Mouse (Mus musculus): ENCODE results near the gene Pou4f2. TPM values are rescaled to one million over a fixed set of nuclear protein-coding genes. Genes with fewer than 3 reads are reported as not detected.

Pou4f2 gene
- total RNA-seq (2014; rRNA removed) = 3.9 and 7.8 TPM in 2 replicates
- 2.7 and 3.3 TPM in 2 replicates for polyA plus RNA-seq (2015; fragmentation: Nextera tagmentation; extraction: Ambion mirVana)

DNA sequence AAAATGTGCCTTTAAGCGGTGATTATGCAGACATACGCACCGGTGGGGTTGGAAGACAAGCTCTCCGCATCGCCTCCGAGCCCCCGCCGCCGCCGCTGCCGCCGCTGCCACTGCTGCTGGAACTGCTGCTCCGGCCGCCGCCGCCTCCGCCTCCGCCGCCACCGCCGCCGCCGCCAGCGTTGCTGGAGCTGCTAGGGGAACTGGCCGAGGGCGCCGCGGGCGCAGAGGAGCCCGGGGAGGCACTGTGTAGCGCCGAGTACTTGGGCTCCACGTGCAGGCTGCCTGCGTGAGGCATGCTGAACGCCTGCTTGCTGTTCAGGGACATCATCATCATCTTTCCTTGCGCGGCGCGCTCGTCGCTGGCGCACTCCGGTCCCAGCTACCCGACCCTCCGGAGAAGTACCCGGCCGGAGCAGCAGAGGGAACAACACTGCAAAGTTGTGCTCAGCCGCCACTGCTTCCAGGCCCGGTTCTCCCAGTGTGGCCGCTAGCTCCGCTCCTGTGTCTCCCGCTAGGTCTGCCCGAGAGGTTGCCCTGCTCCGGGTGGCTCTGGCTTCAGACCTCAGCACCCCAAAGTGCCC lies at the start of gene Pou4f2:
Gene Pou4f2, minus strand, starts transcription at position 575 of the 581 bp plus-strand sequence.
- Histone ChIP-seq H3K4me1 (ENCODE audit: insufficient read depth, low read length) (0 out of 2 replicates have a peak, but pooled peaks cover 3% of the 10 kb centered on the region), H3K9me3 (ENCODE audit: low read length) (no peaks in the 10 kb centered on the region), H3K9ac (replicated peaks; ENCODE audit: low read length) (peak within 1 kb of the TSS; percentile 28; the same call in 1 of the 2 replicates), H3K27ac (no peak within 1 kb of the TSS), H3K27me3 (ENCODE audit: insufficient read depth, low read length) (peaks cover 78% of the 10 kb centered on the region), H3K4me3 (ENCODE audit: low read length) (peak within 1 kb of the TSS; percentile 49), H3K4me2 (ENCODE audit: low read depth, low read length) (peak within 1 kb of the TSS; percentile 77), H3K36me3 (ENCODE audit: insufficient read depth, low read length) (no peaks in the 10 kb centered on the region)
- WGBS = under 1% methylated on average over 48 of the region's 54 CpGs
- DNase-seq (ENCODE audit: low spot score) (no peak), ATAC-seq (peak; percentile 67)
- no peak for TF ChIP-seq CTCF (IDR thresholded peaks at IDR 0.05; ENCODE audit: low read depth)

DNA sequence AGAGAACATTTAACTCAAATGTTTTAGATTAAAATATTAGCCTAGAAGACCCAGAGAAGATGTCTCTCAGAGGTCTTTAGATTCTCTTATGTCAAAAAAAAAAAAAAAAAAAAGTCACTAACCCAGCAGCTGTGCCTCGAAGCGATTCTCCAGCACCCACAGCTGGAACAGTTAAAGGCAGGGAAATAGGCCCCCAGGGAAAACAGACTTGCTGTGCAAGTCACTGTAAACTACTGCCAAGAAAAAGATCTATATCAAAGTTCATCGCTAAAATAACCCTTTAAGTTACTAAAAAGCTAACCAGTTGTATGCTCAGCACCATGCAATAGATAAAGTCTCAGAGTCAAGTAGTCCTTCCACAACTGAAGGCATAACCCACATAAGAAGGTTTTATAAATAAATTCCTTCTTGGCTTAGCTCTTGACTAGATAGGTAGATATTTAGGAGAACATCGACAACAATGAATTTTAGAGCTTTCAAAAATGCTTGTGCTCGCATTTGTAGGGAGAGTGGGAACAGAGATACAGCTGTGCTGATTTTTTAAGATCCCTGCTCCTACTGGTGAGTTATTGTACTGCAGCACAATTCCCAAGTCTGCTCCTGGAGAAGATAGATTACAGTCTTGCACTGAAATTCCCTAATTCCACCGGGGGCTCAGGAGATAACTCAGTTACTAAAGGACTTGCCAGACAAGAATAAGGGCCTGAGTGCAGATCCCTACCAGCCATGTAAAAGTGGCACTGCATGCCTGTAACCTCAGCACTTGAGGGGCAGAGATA lies 40.8 kb upstream of the Pou4f2 start:
- Histone ChIP-seq H3K4me3 (ENCODE audit: low read length) (no peak overlapping the region), H3K36me3 (ENCODE audit: insufficient read depth, low read length) (no peaks in the 10 kb centered on the region), H3K9me3 (ENCODE audit: low read length) (no peaks in the 10 kb centered on the region), H3K27me3 (ENCODE audit: insufficient read depth, low read length) (no peaks in the 10 kb centered on the region), H3K9ac (replicated peaks; ENCODE audit: low read length) (no peak overlapping the region), H3K4me2 (ENCODE audit: low read depth, low read length) (no peak overlapping the region), H3K27ac (no peak overlapping the region), H3K4me1 (ENCODE audit: insufficient read depth, low read length) (no peaks in the 10 kb centered on the region)
- WGBS = 57% methylated on average over 6 of the region's 6 CpGs
- peak; percentile 64 for TF ChIP-seq CTCF (IDR thresholded peaks at IDR 0.05; ENCODE audit: low read depth)
- ATAC-seq = no peak
- peak; percentile 30 for DNase-seq (ENCODE audit: low spot score)

DNA sequence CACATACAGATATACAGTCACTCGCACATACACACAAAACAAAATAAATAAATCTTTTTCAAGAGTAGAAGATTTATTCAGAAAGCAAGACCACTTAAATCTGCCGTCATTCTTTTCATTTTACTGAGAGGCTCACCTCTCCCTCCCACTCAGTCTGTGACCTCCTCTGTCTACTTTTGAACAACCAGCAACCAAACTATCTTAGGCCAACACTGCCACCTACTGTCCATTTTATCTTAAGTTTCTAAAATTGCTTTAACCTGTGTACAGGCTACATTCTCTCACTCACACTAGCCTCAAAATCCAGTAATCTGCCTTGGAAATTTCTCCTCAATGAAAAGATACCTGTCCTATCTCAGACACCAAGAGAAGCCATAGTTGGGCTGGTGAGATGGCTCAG lies 31.4 kb upstream of the Pou4f2 start:
- Histone ChIP-seq H3K9ac (replicated peaks; ENCODE audit: low read length) (no peak overlapping the region), H3K4me3 (ENCODE audit: low read length) (no peak overlapping the region), H3K9me3 (ENCODE audit: low read length) (no peaks in the 10 kb centered on the region), H3K4me1 (ENCODE audit: insufficient read depth, low read length) (no peaks in the 10 kb centered on the region), H3K4me2 (ENCODE audit: low read depth, low read length) (no peak overlapping the region), H3K36me3 (ENCODE audit: insufficient read depth, low read length) (no peaks in the 10 kb centered on the region), H3K27me3 (ENCODE audit: insufficient read depth, low read length) (no peaks in the 10 kb centered on the region), H3K27ac (no peak overlapping the region)
- DNase-seq (ENCODE audit: low spot score) = peak; percentile 32
- WGBS = 94% methylated on average over 2 of the region's 2 CpGs
- TF ChIP-seq CTCF (IDR thresholded peaks at IDR 0.05; ENCODE audit: low read depth) = 0 out of 2 replicates have a peak, but pooled peaks have one; percentile 18
- ATAC-seq = no peak

DNA sequence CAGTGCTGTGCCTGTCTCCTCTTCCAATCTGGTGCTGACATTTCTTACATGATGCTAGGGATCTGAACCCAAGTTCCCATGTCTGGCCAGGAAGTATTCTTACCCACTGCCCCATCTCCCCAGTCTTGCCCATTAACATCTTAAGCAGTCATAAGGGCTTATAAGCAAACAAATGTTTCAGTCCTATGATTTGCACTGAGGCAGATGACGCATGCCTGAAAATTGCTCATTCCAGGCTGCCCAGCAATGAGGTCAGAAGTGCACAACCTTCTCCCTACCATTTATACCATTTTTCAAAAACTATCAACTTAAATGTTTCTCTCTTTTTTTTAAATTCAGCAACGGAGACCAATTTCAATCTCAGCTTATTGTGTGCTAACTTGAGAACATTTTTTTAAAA lies 27.5 kb upstream of the Pou4f2 start:
- Histone ChIP-seq H3K4me2 (ENCODE audit: low read depth, low read length) (no peak overlapping the region), H3K4me1 (ENCODE audit: insufficient read depth, low read length) (no peaks in the 10 kb centered on the region), H3K4me3 (ENCODE audit: low read length) (no peak overlapping the region), H3K9me3 (ENCODE audit: low read length) (no peaks in the 10 kb centered on the region), H3K36me3 (ENCODE audit: insufficient read depth, low read length) (no peaks in the 10 kb centered on the region), H3K27me3 (ENCODE audit: insufficient read depth, low read length) (no peaks in the 10 kb centered on the region), H3K27ac (no peak overlapping the region), H3K9ac (replicated peaks; ENCODE audit: low read length) (no peak overlapping the region)
- DNase-seq (ENCODE audit: low spot score) = no peak
- 88% methylated on average over 2 of the region's 2 CpGs for WGBS
- TF ChIP-seq CTCF (IDR thresholded peaks at IDR 0.05; ENCODE audit: low read depth) = no peak
- no peak for ATAC-seq

DNA sequence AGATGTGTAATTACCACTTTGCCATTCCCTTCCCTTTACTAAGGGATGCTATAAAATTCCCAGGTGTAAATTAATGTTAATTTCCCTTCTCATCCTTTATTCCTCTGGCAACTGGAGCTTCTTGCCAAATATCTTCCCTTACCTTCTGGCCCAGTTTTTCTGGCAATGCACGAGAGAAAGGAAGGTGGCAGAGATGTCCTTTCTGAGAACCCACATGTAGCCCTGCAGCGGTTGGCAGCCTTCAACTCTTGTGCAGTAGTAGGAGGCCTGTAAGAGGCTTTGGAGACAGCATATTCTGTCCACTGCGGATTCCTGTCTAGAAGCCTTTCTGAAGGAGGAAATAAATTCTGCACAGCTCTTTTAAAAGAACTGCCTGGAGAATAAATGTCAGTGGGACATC lies 20.0 kb upstream of the Pou4f2 start:
- no peak overlapping the region for H3K4me3 ChIP-seq (ENCODE audit: low read length)
- WGBS = 75% methylated on average over 3 of the region's 3 CpGs
- DNase-seq (ENCODE audit: low spot score) (no peak), ATAC-seq (no peak)
- TF ChIP-seq CTCF (IDR thresholded peaks at IDR 0.05; ENCODE audit: low read depth) = no peak
- H3K36me3 ChIP-seq (ENCODE audit: insufficient read depth, low read length) = no peaks in the 10 kb centered on the region
- no peak overlapping the region for H3K9ac ChIP-seq (replicated peaks; ENCODE audit: low read length)
- no peak overlapping the region for H3K4me2 ChIP-seq (ENCODE audit: low read depth, low read length)
- no peak overlapping the region for H3K27ac ChIP-seq
- H3K4me1 ChIP-seq (ENCODE audit: insufficient read depth, low read length) = no peaks in the 10 kb centered on the region
- no peaks in the 10 kb centered on the region for H3K9me3 ChIP-seq (ENCODE audit: low read length)
- no peaks in the 10 kb centered on the region for H3K27me3 ChIP-seq (ENCODE audit: insufficient read depth, low read length)

DNA sequence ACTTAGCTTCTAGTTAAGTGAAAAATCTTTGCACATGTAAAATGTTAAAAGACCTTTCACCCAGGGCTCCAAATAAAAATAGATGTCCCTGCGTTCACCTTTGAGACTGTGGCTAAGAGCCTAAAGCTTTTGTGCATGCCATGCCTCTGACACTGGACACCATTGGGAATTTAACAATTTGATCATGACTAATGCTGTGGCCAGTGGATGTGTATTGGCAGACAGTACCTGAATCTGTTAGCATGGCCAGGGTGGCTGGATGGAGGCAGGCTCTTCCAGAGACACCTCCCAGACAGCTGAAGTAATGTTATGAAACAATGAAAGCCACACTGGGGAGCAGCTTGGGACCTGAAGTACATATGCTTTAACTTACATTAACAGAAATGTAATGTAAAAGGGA lies 6.3 kb upstream of the Pou4f2 start:
- no peaks in the 10 kb centered on the region for H3K36me3 ChIP-seq (ENCODE audit: insufficient read depth, low read length)
- H3K4me3 ChIP-seq (ENCODE audit: low read length) = no peak overlapping the region
- H3K27me3 ChIP-seq (ENCODE audit: insufficient read depth, low read length) = peaks cover 19% of the 10 kb centered on the region; the same call in 1 of the 2 replicates
- H3K4me2 ChIP-seq (ENCODE audit: low read depth, low read length) = no peak overlapping the region
- no peak for TF ChIP-seq CTCF (IDR thresholded peaks at IDR 0.05; ENCODE audit: low read depth)
- no peaks in the 10 kb centered on the region for H3K4me1 ChIP-seq (ENCODE audit: insufficient read depth, low read length)
- H3K9me3 ChIP-seq (ENCODE audit: low read length) = no peaks in the 10 kb centered on the region
- WGBS = 84% methylated on average over 1 of the region's 1 CpGs
- ATAC-seq = no peak
- H3K9ac ChIP-seq (replicated peaks; ENCODE audit: low read length) = no peak overlapping the region
- no peak for DNase-seq (ENCODE audit: low spot score)
- H3K27ac ChIP-seq = no peak overlapping the region
